Mouse (Mus musculus) heart, embryonic 14.5 days (tissue): ENCODE results near the gene Gm28845. TPM values are rescaled to one million over a fixed set of nuclear protein-coding genes. Genes with fewer than 3 reads are reported as not detected.

Source experiments
- ATAC-seq: fragments of 200-750 bp; cut with Nextera tagmentation; 2 replicates; pipeline ENCODE4 v1.8.0; 2017; ENCODE audit warnings: low read depth, moderate TSS enrichment; ENCODE audit not compliant: insufficient number of reproducible peaks, insufficient read depth, low FRiP score
- H3K27ac ChIP-seq, 2 experiments: fragments of 200-500 bp in 1 of 2; fragments of 300-500 bp in 1 of 2; sonication (generic) in 1 of 2; replicated peaks in 1 of 2; 2 replicates each; pipeline ENCODE4 v1.5.1; 2012 to 2014; ENCODE audit warnings: low read depth in 2 of 2, low read length in 2 of 2, control low read depth in 1 of 2, mild to moderate bottlenecking in 1 of 2, mixed read lengths in 1 of 2; ENCODE audit not compliant: control insufficient read depth in 1 of 2, insufficient read depth in 1 of 2
- H3K27me3 ChIP-seq: fragments of 300-500 bp; sonication (generic); 2 replicates; pipeline ENCODE4 v1.6.1; 2014; ENCODE audit warnings: mild to moderate bottlenecking, low read length, control low read depth; ENCODE audit not compliant: control insufficient read depth, insufficient read depth
- H3K36me3 ChIP-seq: fragments of 300-500 bp; sonication (generic); 2 replicates; pipeline ENCODE4 v1.6.1; 2014; ENCODE audit warnings: mild to moderate bottlenecking, control low read depth, low read length, mixed read lengths; ENCODE audit not compliant: control insufficient read depth, insufficient read depth
- H3K4me1 ChIP-seq, 2 experiments: fragments of 200-500 bp in 1 of 2; fragments of 300-500 bp in 1 of 2; sonication (generic) in 1 of 2; 2 replicates each; pipeline ENCODE4 v1.6.1; 2012 to 2014; ENCODE audit warnings: low read length in 2 of 2, control low read depth in 1 of 2, mixed read lengths in 1 of 2; ENCODE audit not compliant: control insufficient read depth in 2 of 2, insufficient read depth in 2 of 2
- H3K4me2 ChIP-seq: fragments of 300-500 bp; sonication (generic); 2 replicates; pipeline ENCODE4 v1.6.1; 2014; ENCODE audit warnings: mild to moderate bottlenecking, low read length
- H3K4me3 ChIP-seq, 2 experiments: fragments of 200-500 bp in 1 of 2; fragments of 300-500 bp in 1 of 2; sonication (generic) in 1 of 2; 2 replicates each; pipeline ENCODE4 v1.5.1; 2012 to 2014; ENCODE audit warnings: low read length in 2 of 2, mild to moderate bottlenecking in 2 of 2, control low read depth in 1 of 2, low read depth in 1 of 2, moderate library complexity in 1 of 2; ENCODE audit not compliant: control insufficient read depth in 1 of 2, insufficient read depth in 1 of 2
- H3K9ac ChIP-seq: fragments of 300-500 bp; sonication (generic); 2 replicates; pipeline ENCODE4 v1.6.1; 2014; ENCODE audit warnings: mild to moderate bottlenecking, low read length
- H3K9me3 ChIP-seq: fragments of 300-500 bp; sonication (generic); 2 replicates; pipeline ENCODE4 v1.6.1; 2016; ENCODE audit warnings: low read length, control low read depth; ENCODE audit not compliant: control insufficient read depth
- WGBS: fragments of 180-500 bp; shearing (Covaris S2); extraction: QIAGEN DNeasy Blood & Tissue Kit; methylation state at CpG from one replicate; pipeline ENCODE4 v1.1.7; 2014; 5-methylcytosine and 5-hydroxymethylcytosine counted together
- polyA plus RNA-seq: library from polyadenylated mRNA; unstranded; fragments of >200 nt; fragmentation: Nextera tagmentation; extraction: Ambion mirVana; gene quantifications from 2 replicates; pipeline ENCODE4 v1.2.1, GENCODE M21; 2014

Gm28845 gene
- polyA plus RNA-seq: not detected in 2 replicates

- no peak within 1 kb of the TSS for H3K27ac ChIP-seq
- H3K4me1 ChIP-seq: no peaks in the 10 kb centered on the region
- H3K4me3 ChIP-seq: no peak within 1 kb of the TSS
- no peak for ATAC-seq
- 68% methylated on average over 1 of the region's 1 CpGs for WGBS
- no peak within 1 kb of the TSS for H3K9ac ChIP-seq
- H3K4me2 ChIP-seq: no peak within 1 kb of the TSS
- H3K36me3 ChIP-seq: no peaks in the 10 kb centered on the region
- no peaks in the 10 kb centered on the region for H3K27me3 ChIP-seq
- H3K9me3 ChIP-seq: no peaks in the 10 kb centered on the region
Observed at GRCm38 (mm10) chr1:65119438-65119837, at the start of gene Gm28845. Gm28845 (minus strand) TSS chr1:65119558.

DNA sequence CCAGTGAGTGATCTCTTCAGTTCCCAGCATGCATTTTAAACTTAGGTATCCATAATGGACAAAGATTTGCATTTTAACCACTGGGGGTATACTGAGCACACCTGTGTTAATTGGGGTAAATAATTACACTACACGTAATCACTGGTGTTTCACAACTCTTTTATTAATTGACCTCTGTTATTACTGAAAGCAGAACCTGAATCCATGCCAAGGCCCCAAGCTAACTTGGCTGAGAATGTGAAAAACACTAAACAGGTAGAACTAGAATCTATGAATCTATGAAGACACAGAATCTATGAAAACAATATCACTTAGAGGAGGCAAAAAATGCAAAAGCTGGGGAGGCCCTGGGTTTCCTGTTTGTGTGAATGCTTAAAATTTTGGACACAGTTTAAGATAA lies 48.1 kb upstream of the Gm28845 start:
- H3K4me1 ChIP-seq: no peaks in the 10 kb centered on the region
- H3K27ac ChIP-seq: no peak overlapping the region
- H3K9ac ChIP-seq: no peak overlapping the region
- WGBS: 98% methylated on average over 1 of the region's 1 CpGs
- ATAC-seq: no peak
- H3K9me3 ChIP-seq: no peaks in the 10 kb centered on the region
- no peaks in the 10 kb centered on the region for H3K27me3 ChIP-seq
- no peak overlapping the region for H3K4me2 ChIP-seq
- no peak overlapping the region for H3K4me3 ChIP-seq
- H3K36me3 ChIP-seq: peaks cover 95% of the 10 kb centered on the region

- Histone ChIP-seq H3K4me1 (no peaks in the 10 kb centered on the region), H3K4me2 (no peak overlapping the region), H3K9me3 (no peaks in the 10 kb centered on the region), H3K27me3 (no peaks in the 10 kb centered on the region), H3K9ac (no peak overlapping the region), H3K36me3 (peaks cover 92% of the 10 kb centered on the region), H3K4me3 (no peak overlapping the region), H3K27ac (no peak overlapping the region)
- WGBS: 100% methylated on average over 1 of the region's 1 CpGs
- ATAC-seq: no peak
Observed at GRCm38 (mm10) chr1:65162210-65162609, 42.9 kb upstream of the Gm28845 start.

DNA sequence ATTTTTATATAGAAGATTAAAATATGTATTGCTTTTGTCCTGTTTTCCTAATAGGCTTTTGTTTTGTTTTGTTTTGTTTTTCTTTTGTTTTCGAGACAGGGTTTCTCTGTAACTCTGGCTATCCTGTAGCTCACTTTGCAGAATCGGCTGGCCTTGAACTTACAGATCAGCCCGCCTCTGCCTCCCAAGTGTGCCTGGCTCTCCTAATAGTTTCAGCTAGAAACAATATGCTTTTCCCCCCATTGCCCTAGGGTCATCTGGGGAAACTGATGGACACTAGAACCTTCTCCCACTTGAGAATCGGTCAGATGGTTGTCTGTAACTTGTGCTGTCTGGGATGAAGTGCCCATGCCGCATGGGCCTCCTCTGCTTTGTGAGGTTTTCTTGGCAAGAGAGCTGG lies 36.8 kb upstream of the Gm28845 start:
- Histone ChIP-seq H3K27ac (no peak overlapping the region), H3K4me2 (no peak overlapping the region), H3K9ac (no peak overlapping the region), H3K27me3 (no peaks in the 10 kb centered on the region), H3K36me3 (peaks cover 34% of the 10 kb centered on the region), H3K9me3 (no peaks in the 10 kb centered on the region), H3K4me3 (no peak overlapping the region), H3K4me1 (no peaks in the 10 kb centered on the region)
- 88% methylated on average over 5 of the region's 5 CpGs for WGBS
- ATAC-seq: no peak

GRCm38 (mm10) chr1:65154814-65155213 lies 35.5 kb upstream of the Gm28845 start:
- Histone ChIP-seq H3K4me3 (no peak overlapping the region), H3K4me2 (no peak overlapping the region), H3K27me3 (no peaks in the 10 kb centered on the region), H3K9ac (no peak overlapping the region), H3K9me3 (no peaks in the 10 kb centered on the region), H3K27ac (no peak overlapping the region), H3K36me3 (peaks cover 21% of the 10 kb centered on the region), H3K4me1 (no peaks in the 10 kb centered on the region)
- no peak for ATAC-seq

DNA sequence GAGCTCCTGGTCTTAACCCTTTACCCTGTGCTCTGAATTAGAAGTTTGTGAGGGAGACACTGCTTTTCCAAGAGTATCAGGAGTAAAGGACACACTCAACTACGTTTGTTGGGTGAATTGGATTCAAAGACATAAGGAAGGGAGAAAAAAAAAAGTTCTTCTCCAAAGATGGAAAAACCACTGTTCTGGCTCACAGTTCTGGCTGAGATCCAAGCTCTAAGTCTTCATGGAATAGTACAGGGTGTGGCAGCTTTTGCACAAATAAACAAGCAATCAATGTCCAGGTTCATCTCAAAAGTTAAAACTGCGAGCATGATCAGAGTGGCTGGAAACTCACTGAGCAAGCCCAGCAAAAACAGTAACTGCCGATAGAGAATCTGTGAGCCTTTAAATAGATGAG lies 28.6 kb upstream of the Gm28845 start:
- H3K4me1 ChIP-seq: no peaks in the 10 kb centered on the region
- H3K27me3 ChIP-seq: no peaks in the 10 kb centered on the region
- no peaks in the 10 kb centered on the region for H3K9me3 ChIP-seq
- H3K27ac ChIP-seq: no peak overlapping the region
- H3K4me2 ChIP-seq: no peak overlapping the region
- no peak overlapping the region for H3K9ac ChIP-seq
- no peak overlapping the region for H3K4me3 ChIP-seq
- WGBS: 75% methylated on average over 3 of the region's 3 CpGs
- ATAC-seq: no peak
- no peaks in the 10 kb centered on the region for H3K36me3 ChIP-seq

- Histone ChIP-seq H3K4me2 (no peak overlapping the region), H3K9me3 (no peaks in the 10 kb centered on the region; the same call in 1 of the 2 replicates), H3K4me1 (no peaks in the 10 kb centered on the region), H3K36me3 (no peaks in the 10 kb centered on the region), H3K27ac (no peak overlapping the region), H3K27me3 (no peaks in the 10 kb centered on the region), H3K4me3 (no peak overlapping the region), H3K9ac (no peak overlapping the region)
- 85% methylated on average over 5 of the region's 5 CpGs for WGBS
- no peak for ATAC-seq
Observed at GRCm38 (mm10) chr1:65147326-65147725, 28.0 kb upstream of the Gm28845 start.

GRCm38 (mm10) chr1:65146601-65147000 lies 27.2 kb upstream of the Gm28845 start:
- no peak for ATAC-seq

More at GRCm38 (mm10) chr1:65146601-65147000, 27.2 kb upstream of the Gm28845 start:
- Histone ChIP-seq H3K9me3 (no peaks in the 10 kb centered on the region; the same call in 1 of the 2 replicates), H3K4me1 (no peaks in the 10 kb centered on the region), H3K4me2 (no peak overlapping the region), H3K9ac (no peak overlapping the region), H3K36me3 (no peaks in the 10 kb centered on the region), H3K4me3 (no peak overlapping the region), H3K27me3 (no peaks in the 10 kb centered on the region), H3K27ac (no peak overlapping the region)
- WGBS: 28% methylated on average over 2 of the region's 2 CpGs
